Mouse (Mus musculus) olfactory bulb, adult 2 months (tissue): ENCODE measurements around the gene Dnah2. TPM values are rescaled to one million over a fixed set of nuclear protein-coding genes. Genes with fewer than 3 reads are reported as not detected.

Experiments used
- H3K27ac ChIP-seq: fragments of 200-500 bp; 2 replicates; pipeline ENCODE4 v1.5.1; 2012; ENCODE audit warnings: low read depth, low read length; ENCODE audit not compliant: insufficient read depth
- H3K4me1 ChIP-seq: fragments of 200-500 bp; 2 replicates; pipeline ENCODE4 v1.6.1; 2012; ENCODE audit warnings: low read length; ENCODE audit not compliant: control insufficient read depth, insufficient read depth
- H3K4me3 ChIP-seq: fragments of 200-500 bp; 2 replicates; pipeline ENCODE4 v1.5.1; 2012; ENCODE audit warnings: mild to moderate bottlenecking, low read depth, low read length, moderate library complexity; ENCODE audit not compliant: insufficient read depth
- CTCF ChIP-seq: fragments of 200-500 bp; IDR thresholded peaks from 2 replicates; pipeline ENCODE4 v1.5.1; 2012; ENCODE audit warnings: low read depth, mild to moderate bottlenecking, low read length, moderate library complexity; ENCODE audit not compliant: insufficient read depth
- POLR2A ChIP-seq: fragments of 200-500 bp; IDR thresholded peaks from 2 replicates; pipeline ENCODE4 v1.6.1; 2012; ENCODE audit warnings: mild to moderate bottlenecking, low read depth, low read length, moderate library complexity; ENCODE audit not compliant: insufficient read depth
- WGBS: fragments of 180-500 bp; shearing (Covaris S2); methylation state at CpG from one replicate; pipeline ENCODE4 v1.1.7; 2018; 5-methylcytosine and 5-hydroxymethylcytosine counted together
- polyA plus RNA-seq: library from polyadenylated mRNA; stranded (reverse); fragments of >200 nt; gene quantifications from 2 replicates; pipeline ENCODE4 v1.2.4, GENCODE M21; 2012; ENCODE audit warnings: low replicate concordance; ENCODE audit not compliant: missing spikeins, insufficient read depth, insufficient read length

Gene Dnah2
- polyA plus RNA-seq, 1 experiment: not detected

GRCm38 (mm10) chr11:69420554-69421000, 128.3 kb downstream of the Dnah2 start:
- no peak for TF ChIP-seq CTCF
- TF ChIP-seq POLR2A: no peak
- H3K4me1 ChIP-seq: peaks cover 20% of the 10 kb centered on the region
- no peak overlapping the region for H3K4me3 ChIP-seq
- no peak overlapping the region for H3K27ac ChIP-seq
- WGBS: 30% methylated on average over 10 of the region's 10 CpGs

- Histone ChIP-seq H3K4me1 (peaks cover 22% of the 10 kb centered on the region), H3K27ac (0 out of 2 replicates have a peak overlapping the region, but pooled peaks have one; percentile 61)
- 1% methylated on average over 31 of the region's 31 CpGs for WGBS
Observed at GRCm38 (mm10) chr11:69419813-69420553, 128.9 kb downstream of the Dnah2 start.

GRCm38 (mm10) chr11:69419443-69419812, 129.5 kb downstream of the Dnah2 start:
- peak overlapping the region; percentile 64 for H3K4me3 ChIP-seq
- H3K27ac ChIP-seq: peak overlapping the region; percentile 61; the same call in 1 of the 2 replicates
- TF ChIP-seq CTCF: peak; percentile 40; the same call in 1 of the 2 replicates
- no peak for TF ChIP-seq POLR2A
- H3K4me1 ChIP-seq: peaks cover 27% of the 10 kb centered on the region
- under 1% methylated on average over 19 of the region's 19 CpGs for WGBS

More at GRCm38 (mm10) chr11:69419813-69420553, 128.9 kb downstream of the Dnah2 start:
- TF ChIP-seq CTCF (no peak), POLR2A (no peak)
- peak overlapping the region; percentile 64 for H3K4me3 ChIP-seq

- Histone ChIP-seq H3K27ac (peak overlapping the region; percentile 99), H3K4me3 (peak overlapping the region; percentile 64), H3K4me1 (peaks cover 34% of the 10 kb centered on the region)
- under 1% methylated on average over 45 of the region's 45 CpGs for WGBS
- no peak for TF ChIP-seq POLR2A
- no peak for TF ChIP-seq CTCF
Observed at GRCm38 (mm10) chr11:69418481-69419442, 130.1 kb downstream of the Dnah2 start.

- H3K27ac ChIP-seq: peak overlapping the region; percentile 99
- H3K4me1 ChIP-seq: peaks cover 44% of the 10 kb centered on the region
- WGBS: under 1% methylated on average over 39 of the region's 39 CpGs
- H3K4me3 ChIP-seq: peak overlapping the region; percentile 64
- TF ChIP-seq CTCF (no peak), POLR2A (peak; percentile 80)
Observed at GRCm38 (mm10) chr11:69417449-69418384, 131.2 kb downstream of the Dnah2 start.

GRCm38 (mm10) chr11:69416921-69417448, 131.9 kb downstream of the Dnah2 start:
- Histone ChIP-seq H3K27ac (peak overlapping the region; percentile 48), H3K4me3 (peak overlapping the region; percentile 64), H3K4me1 (peaks cover 46% of the 10 kb centered on the region)
- TF ChIP-seq POLR2A (no peak), CTCF (no peak)
- WGBS: 3% methylated on average over 8 of the region's 8 CpGs

- peak overlapping the region; percentile 52; the same call in 1 of the 2 replicates for H3K4me3 ChIP-seq
- no peak for TF ChIP-seq POLR2A
- no peak for TF ChIP-seq CTCF
- peaks cover 50% of the 10 kb centered on the region for H3K4me1 ChIP-seq
- WGBS: under 1% methylated on average over 4 of the region's 4 CpGs
- H3K27ac ChIP-seq: peak overlapping the region; percentile 48; the same call in 1 of the 2 replicates
Observed at GRCm38 (mm10) chr11:69416509-69416908, 132.4 kb downstream of the Dnah2 start.
